Mouse (Mus musculus) neural tube, embryonic 11.5 days (tissue): Measurements from ENCODE around the gene Ppp1r35. TPM values are rescaled to one million over a fixed set of nuclear protein-coding genes. Genes with fewer than 3 reads are reported as not detected.
A peak's percentile ranks its signal among the peaks of the same experiment; 100 is the strongest.

Experiments used
- ATAC-seq: fragments of 200-750 bp; cut with Nextera tagmentation; 2 replicates; pipeline ENCODE4 v1.8.0; 2017; ENCODE audit warnings: moderate number of reproducible peaks, mild to moderate bottlenecking, moderate TSS enrichment, moderate library complexity; ENCODE audit not compliant: insufficient read depth, low FRiP score, low TSS enrichment
- DNase-seq: peaks from one replicate; pipeline ENCODE4 v3.0.0-alpha.2; 2015; ENCODE audit warnings: low spot score
- H3K27ac ChIP-seq: fragments of 300-500 bp; sonication (generic); 2 replicates; pipeline ENCODE4 v1.5.1; 2014; ENCODE audit warnings: low read depth, mild to moderate bottlenecking, low read length
- H3K27me3 ChIP-seq: fragments of 300-500 bp; sonication (generic); 2 replicates; pipeline ENCODE4 v1.6.1; 2014; ENCODE audit warnings: mild to moderate bottlenecking, low read length, mixed read lengths; ENCODE audit not compliant: control insufficient read depth, insufficient read depth
- H3K36me3 ChIP-seq: fragments of 300-500 bp; sonication (generic); 2 replicates; pipeline ENCODE4 v1.6.1; 2014; ENCODE audit warnings: mild to moderate bottlenecking, low read length, moderate library complexity, mixed read lengths; ENCODE audit not compliant: control insufficient read depth, insufficient read depth
- H3K4me1 ChIP-seq: fragments of 300-500 bp; sonication (generic); 2 replicates; pipeline ENCODE4 v1.6.1; 2014; ENCODE audit warnings: low read length, mixed read lengths; ENCODE audit not compliant: control insufficient read depth, insufficient read depth
- H3K4me2 ChIP-seq: fragments of 300-500 bp; sonication (generic); 2 replicates; pipeline ENCODE4 v1.6.1; 2014; ENCODE audit warnings: low read depth, mild to moderate bottlenecking, moderate library complexity
- H3K4me3 ChIP-seq: fragments of 300-500 bp; sonication (generic); 2 replicates; pipeline ENCODE4 v1.5.1; 2014; ENCODE audit warnings: low read depth, low read length
- H3K9ac ChIP-seq: fragments of 300-500 bp; sonication (generic); 2 replicates; pipeline ENCODE4 v1.6.1; 2014; ENCODE audit warnings: mild to moderate bottlenecking, low read length
- H3K9me3 ChIP-seq: fragments of 300-500 bp; sonication (generic); 2 replicates; pipeline ENCODE4 v1.6.1; 2016; ENCODE audit warnings: low read length; ENCODE audit not compliant: control insufficient read depth
- WGBS: fragments of 180-500 bp; shearing (Covaris S2); extraction: QIAGEN DNeasy Blood & Tissue Kit; methylation state at CpG from one replicate; pipeline ENCODE4 v1.1.7; 2014; 5-methylcytosine and 5-hydroxymethylcytosine counted together
- polyA plus RNA-seq: library from polyadenylated mRNA; unstranded; fragments of >200 nt; fragmentation: Nextera tagmentation; extraction: Ambion mirVana; gene quantifications from 2 replicates; pipeline ENCODE4 v1.2.1, GENCODE M21; 2014

Gene Ppp1r35
- polyA plus RNA-seq, 1 experiment from 2014 or later = 71.1 TPM

DNA sequence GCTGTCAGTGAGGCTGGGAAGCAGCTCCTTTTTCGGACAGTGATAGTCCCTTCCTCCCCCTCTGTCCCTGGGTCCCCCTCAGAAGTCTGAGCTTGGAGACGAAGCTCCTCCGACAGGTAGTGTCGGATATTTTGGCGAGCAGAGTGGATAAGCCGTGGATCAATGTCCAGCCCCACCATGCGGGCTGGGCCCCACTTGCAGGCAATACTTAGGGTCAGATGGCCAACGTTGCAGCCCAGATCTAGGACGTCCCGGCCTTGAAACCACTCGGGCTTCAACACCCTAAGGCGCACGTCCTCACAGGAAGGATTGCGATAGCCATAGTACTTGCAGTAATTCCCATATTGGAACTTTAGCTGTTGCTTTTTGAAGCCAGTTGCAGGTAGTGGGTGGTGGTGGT lies 5.9 kb downstream of the Ppp1r35 start:
- H3K4me3 ChIP-seq = peak overlapping the region; percentile 90
- peak overlapping the region; percentile 89 for H3K4me2 ChIP-seq
- ATAC-seq (no peak), DNase-seq (no peak)
- H3K4me1 ChIP-seq = peaks cover 31% of the 10 kb centered on the region
- H3K27ac ChIP-seq = peak overlapping the region; percentile 97; the same call in 1 of the 2 replicates
- H3K9ac ChIP-seq = peak overlapping the region; percentile 41; the same call in 1 of the 2 replicates
- H3K9me3 ChIP-seq = no peaks in the 10 kb centered on the region
- 89% methylated on average over 14 of the region's 14 CpGs for WGBS
- peaks cover 11% of the 10 kb centered on the region for H3K36me3 ChIP-seq
- H3K27me3 ChIP-seq = no peaks in the 10 kb centered on the region; the same call in 1 of the 2 replicates

DNA sequence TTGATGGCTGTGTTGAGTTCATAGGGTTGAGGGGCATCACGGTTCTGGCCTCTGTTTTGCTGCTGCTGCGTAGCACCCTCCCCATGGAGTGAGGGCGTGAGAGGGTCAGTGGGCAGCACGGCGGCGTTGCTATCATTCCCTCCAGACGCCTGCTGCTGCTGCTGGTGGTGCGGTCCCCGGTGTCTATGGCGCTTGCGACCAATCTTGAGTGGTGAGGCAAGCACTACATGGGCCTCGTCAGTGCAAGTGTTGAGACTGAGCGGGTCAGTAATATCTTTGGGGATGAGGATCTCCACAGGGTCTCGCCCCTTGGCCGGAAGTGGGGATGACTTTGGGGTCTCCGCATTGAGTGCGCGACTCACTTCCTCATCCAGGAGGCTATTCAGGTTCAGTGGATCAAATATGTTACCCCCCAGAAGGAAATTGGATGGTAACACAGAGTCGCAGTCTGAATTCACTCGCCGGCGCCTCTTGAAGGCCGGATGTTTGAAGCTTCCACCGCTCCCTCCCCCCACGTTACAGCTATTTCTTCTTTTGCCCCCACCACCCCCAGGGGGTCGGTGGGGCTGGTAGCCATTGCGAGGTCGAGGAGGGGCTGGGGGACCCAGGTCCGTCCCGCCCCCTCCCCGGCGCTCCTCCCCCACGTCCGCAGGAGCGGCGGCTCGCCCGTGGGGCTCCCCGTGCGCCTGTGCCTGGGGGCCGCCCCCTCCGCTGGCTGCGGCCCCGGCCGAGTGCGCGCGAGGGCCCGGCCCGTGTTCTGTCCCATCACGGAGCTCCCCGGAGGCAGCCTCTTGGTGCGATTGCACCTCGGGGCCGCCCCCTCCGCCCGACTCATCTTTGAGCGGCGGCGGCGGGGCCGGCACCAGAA lies 6.7 kb downstream of the Ppp1r35 start:
- Histone ChIP-seq H3K4me3 (peak overlapping the region; percentile 90), H3K4me2 (peak overlapping the region; percentile 89), H3K27me3 (no peaks in the 10 kb centered on the region; the same call in 1 of the 2 replicates), H3K9me3 (no peaks in the 10 kb centered on the region), H3K36me3 (peaks cover 11% of the 10 kb centered on the region), H3K9ac (peak overlapping the region; percentile 94), H3K27ac (peak overlapping the region; percentile 97), H3K4me1 (peaks cover 23% of the 10 kb centered on the region)
- DNase-seq (peak; percentile 51), ATAC-seq (peak; percentile 0; the same call in 1 of the 2 replicates)
- 5% methylated on average over 54 of the region's 62 CpGs for WGBS

DNA sequence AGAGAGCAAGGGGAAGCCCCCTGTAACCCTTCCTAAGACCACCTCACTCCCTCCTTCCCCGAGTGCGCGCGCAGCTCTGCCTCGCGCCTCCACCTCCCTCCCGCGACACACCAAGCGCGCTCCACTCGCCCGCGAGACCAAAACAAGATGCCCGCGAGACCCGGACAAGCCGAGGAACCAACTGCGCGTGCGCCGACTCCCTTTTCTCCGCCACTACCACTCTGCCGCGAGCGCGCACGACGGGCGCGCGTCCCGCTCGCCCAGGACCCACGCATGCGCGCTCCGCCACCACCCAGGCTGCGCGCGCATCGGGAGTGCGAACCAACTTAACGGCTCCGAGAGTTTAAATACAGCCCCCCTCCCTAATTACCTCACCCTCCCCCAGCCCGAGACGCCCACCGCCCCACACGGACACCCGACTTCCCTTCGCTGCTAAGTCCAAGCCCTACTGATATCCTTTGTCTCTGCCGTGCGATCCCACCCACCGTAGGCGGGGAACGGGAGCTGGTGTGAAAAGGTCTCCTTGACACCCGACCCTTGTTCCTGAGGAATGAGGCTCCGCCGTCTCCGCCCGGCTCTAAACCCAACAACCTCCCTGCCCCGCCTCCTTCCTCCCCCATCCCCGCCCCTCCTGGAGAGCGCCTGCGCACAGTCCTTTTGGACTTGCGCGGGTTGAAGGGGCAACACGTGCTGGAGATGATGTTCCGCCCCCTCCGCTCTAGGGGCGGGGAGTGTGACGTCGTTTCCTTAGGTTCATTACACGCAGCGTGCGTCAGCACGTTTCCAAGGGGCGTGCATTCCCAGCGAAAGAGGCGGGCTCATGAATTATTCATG lies 7.7 kb downstream of the Ppp1r35 start:
- Histone ChIP-seq H3K9me3 (no peaks in the 10 kb centered on the region), H3K27me3 (no peaks in the 10 kb centered on the region; the same call in 1 of the 2 replicates), H3K36me3 (peaks cover 7% of the 10 kb centered on the region), H3K27ac (peak overlapping the region; percentile 97), H3K4me2 (peak overlapping the region; percentile 89), H3K4me3 (peak overlapping the region; percentile 90), H3K9ac (peak overlapping the region; percentile 94), H3K4me1 (peaks cover 23% of the 10 kb centered on the region)
- DNase-seq (peak; percentile 100), ATAC-seq (peak; percentile 87)
- under 1% methylated on average over 78 of the region's 79 CpGs for WGBS

DNA sequence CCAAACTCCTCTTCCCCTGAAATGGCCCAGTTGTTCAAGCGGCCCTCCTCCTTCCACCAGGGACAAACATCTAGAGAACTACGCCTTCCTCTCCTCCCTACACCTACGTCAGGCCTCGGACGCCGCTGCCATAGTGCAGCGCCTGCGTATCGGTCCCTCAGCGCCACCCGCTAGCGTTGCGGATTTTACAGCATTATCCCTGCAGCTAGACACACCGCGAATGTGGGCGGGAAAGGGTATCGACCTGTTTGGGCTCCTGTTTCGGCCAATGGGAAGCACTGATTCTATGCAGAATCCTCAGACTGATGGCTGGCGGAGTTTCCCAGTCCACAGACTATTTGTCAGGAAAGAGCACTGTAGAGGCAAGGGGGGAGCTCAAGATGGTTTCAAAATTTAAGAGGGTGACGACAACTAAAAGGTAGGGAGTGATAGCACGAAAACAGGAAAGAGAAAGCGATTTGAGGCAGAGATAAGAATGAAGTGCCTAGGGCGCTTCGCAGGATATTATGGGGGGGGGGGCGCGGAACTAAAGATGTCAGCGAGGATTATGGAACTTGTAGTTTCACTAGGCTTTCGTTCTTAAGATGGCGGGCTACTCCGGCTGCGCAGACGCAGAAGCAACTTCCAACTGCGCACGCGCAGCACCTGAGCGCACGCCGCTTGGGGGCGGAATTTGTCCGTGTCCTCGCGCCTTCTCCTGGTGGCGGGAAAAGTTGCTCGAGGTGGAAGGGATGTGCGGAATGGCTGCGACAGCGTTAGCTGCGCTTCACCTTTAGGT lies 8.7 kb downstream of the Ppp1r35 start, which contains the start of the genes Mepce and Zcwpw1:
Gene Mepce (minus strand): TSS at position 505 of the 778 bp plus-strand sequence.
Gene Zcwpw1 (plus strand): TSS at position 648 of the 778 bp plus-strand sequence.
- peak within 1 kb of the TSS; percentile 90 for H3K4me3 ChIP-seq
- under 1% methylated on average over 48 of the region's 48 CpGs for WGBS
- peak within 1 kb of the TSS; percentile 89 for H3K4me2 ChIP-seq
- ATAC-seq (peak; percentile 56), DNase-seq (peak; percentile 98)
- peaks cover 23% of the 10 kb centered on the region for H3K4me1 ChIP-seq
- peak within 1 kb of the TSS; percentile 94 for H3K9ac ChIP-seq
- no peaks in the 10 kb centered on the region; the same call in 1 of the 2 replicates for H3K27me3 ChIP-seq
- peak within 1 kb of the TSS; percentile 97 for H3K27ac ChIP-seq
- no peaks in the 10 kb centered on the region for H3K9me3 ChIP-seq
- peaks cover 6% of the 10 kb centered on the region for H3K36me3 ChIP-seq

DNA sequence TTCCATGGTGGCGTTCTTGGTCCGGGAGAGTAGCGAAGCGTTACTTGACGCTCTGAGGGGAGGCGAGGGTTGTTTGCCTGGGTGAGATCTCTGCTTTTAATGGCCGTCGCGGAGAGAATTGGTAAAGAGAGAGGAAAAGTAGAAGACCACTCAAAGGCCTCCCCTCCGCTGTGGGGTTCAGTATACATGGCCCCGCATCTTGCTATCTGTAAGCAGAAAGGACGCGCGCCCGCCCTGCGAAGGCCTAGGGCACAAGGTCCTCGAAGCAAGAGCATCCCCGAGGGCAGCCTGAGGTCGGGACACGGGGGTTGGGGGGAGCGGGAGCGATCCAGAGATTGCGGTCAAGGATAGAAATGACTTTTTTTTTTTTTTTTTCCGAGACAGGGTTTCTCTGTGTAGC lies 9.5 kb downstream of the Ppp1r35 start:
- WGBS = 70% methylated on average over 24 of the region's 24 CpGs
- Histone ChIP-seq H3K4me3 (peak overlapping the region; percentile 36; the same call in 1 of the 2 replicates), H3K27ac (no peak overlapping the region)

DNA sequence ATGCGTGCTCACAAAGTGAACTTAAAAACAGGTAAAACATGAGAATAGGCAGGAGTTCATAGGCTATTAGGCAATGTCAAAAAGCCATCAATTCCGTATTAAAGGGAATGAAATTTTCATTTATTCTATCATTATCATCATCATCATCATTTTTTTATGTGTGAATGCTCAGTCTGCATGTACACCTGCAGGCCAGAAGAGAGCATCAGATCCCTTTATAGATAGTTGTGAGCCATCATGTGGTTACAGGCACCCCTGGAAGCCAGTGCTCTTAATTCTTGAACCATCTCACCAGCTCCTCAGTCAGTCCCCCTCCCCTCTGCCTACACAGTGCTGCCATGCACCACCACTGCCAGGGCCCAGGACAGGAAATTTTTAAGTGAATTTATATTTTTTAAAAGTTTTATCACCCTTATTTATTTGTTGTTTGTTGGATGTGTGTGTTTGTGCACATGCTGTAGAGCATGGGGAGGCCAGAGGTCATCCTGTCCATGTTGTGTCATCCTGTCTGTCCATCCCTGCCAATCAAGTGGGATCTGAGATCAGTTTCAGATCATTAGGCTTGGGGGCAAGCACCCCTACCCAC lies 10.4 kb downstream of the Ppp1r35 start:
- 95% methylated on average over 2 of the region's 2 CpGs for WGBS

More for the DNA sequence above, 9.5 kb downstream of the Ppp1r35 start:
- no peak for ATAC-seq
- Histone ChIP-seq H3K4me2 (peak overlapping the region; percentile 61), H3K9ac (no peak overlapping the region), H3K9me3 (no peaks in the 10 kb centered on the region), H3K36me3 (peaks cover 3% of the 10 kb centered on the region; the same call in 1 of the 2 replicates), H3K27me3 (no peaks in the 10 kb centered on the region; the same call in 1 of the 2 replicates), H3K4me1 (peaks cover 22% of the 10 kb centered on the region)
- no peak for DNase-seq

DNA sequence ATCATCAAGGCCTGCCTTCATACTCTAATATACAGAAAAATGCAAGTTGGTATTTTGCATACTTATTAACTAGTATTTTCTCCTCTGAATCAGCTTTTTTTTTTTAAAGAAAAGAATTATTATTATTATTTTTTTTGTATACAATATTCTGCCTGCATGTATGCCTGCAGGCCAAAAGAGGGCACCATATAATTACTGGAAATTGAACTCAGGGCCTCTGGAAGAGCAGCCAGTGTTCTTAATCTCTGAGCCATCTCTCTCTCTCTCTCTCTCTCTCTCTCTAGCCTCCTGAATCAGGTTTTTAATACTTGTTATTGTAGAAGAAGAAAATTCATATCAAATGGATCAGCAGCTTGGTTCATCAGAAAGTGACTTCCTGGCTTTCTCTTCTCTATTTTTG lies 12.9 kb downstream of the Ppp1r35 start:
- H3K9me3 ChIP-seq = no peaks in the 10 kb centered on the region
- no peaks in the 10 kb centered on the region for H3K36me3 ChIP-seq

More for the DNA sequence above, 10.4 kb downstream of the Ppp1r35 start:
- Histone ChIP-seq H3K4me3 (no peak overlapping the region), H3K4me2 (no peak overlapping the region), H3K27me3 (no peaks in the 10 kb centered on the region; the same call in 1 of the 2 replicates), H3K4me1 (peaks cover 13% of the 10 kb centered on the region), H3K36me3 (peaks cover 3% of the 10 kb centered on the region; the same call in 1 of the 2 replicates), H3K9ac (no peak overlapping the region), H3K9me3 (no peaks in the 10 kb centered on the region), H3K27ac (no peak overlapping the region)
- DNase-seq (no peak), ATAC-seq (no peak)

More for the DNA sequence above, 12.9 kb downstream of the Ppp1r35 start:
- Histone ChIP-seq H3K4me2 (no peak overlapping the region), H3K4me3 (no peak overlapping the region), H3K27ac (no peak overlapping the region), H3K27me3 (no peaks in the 10 kb centered on the region; the same call in 1 of the 2 replicates), H3K4me1 (no peaks in the 10 kb centered on the region), H3K9ac (no peak overlapping the region)
- DNase-seq = no peak
- ATAC-seq = no peak
